Mouse (Mus musculus): Measurements from ENCODE around the gene Smarcc2. TPM values are rescaled to one million over a fixed set of nuclear protein-coding genes. Genes with fewer than 3 reads are reported as not detected.
A peak's percentile ranks its signal among the peaks of the same experiment; 100 is the strongest.

Smarcc2 gene
- polyA plus RNA-seq, 1 experiment, result 74.4 TPM

- WGBS, result 22% methylated on average over 28 of the region's 28 CpGs
- H3K27ac ChIP-seq (ENCODE audit: control insufficient read depth, insufficient read depth, low read depth, low read length, poor library complexity), result peak overlapping the region; percentile 59; the same call in 1 of the 2 replicates
- no peaks in the 10 kb centered on the region; the same call in 1 of the 2 replicates for H3K4me1 ChIP-seq (ENCODE audit: control insufficient read depth, insufficient read depth, low read length)
- TF ChIP-seq POLR2A (IDR thresholded peaks at IDR 0.05; ENCODE audit: borderline replicate concordance, control insufficient read depth, low read depth, low read length), result no peak
- no peak for TF ChIP-seq CTCF (IDR thresholded peaks at IDR 0.05; ENCODE audit: control insufficient read depth, insufficient read depth, low read length)
- peak overlapping the region; percentile 89 for H3K4me3 ChIP-seq (replicated peaks; ENCODE audit: control insufficient read depth, low read depth, low read length)
Observed at GRCm38 (mm10) chr10:128526366-128527356, 67.6 kb downstream of the Smarcc2 start.

- WGBS, result 75% methylated on average over 2 of the region's 2 CpGs
- H3K27ac ChIP-seq (ENCODE audit: control insufficient read depth, insufficient read depth, low read depth, low read length, poor library complexity), result peak overlapping the region; percentile 48; the same call in 1 of the 2 replicates
- peaks cover 2% of the 10 kb centered on the region for H3K4me1 ChIP-seq (ENCODE audit: control insufficient read depth, insufficient read depth, low read length)
- TF ChIP-seq CTCF (IDR thresholded peaks at IDR 0.05; ENCODE audit: control insufficient read depth, insufficient read depth, low read length), result no peak
- TF ChIP-seq POLR2A (IDR thresholded peaks at IDR 0.05; ENCODE audit: borderline replicate concordance, control insufficient read depth, low read depth, low read length), result no peak
- no peak overlapping the region for H3K4me3 ChIP-seq (replicated peaks; ENCODE audit: control insufficient read depth, low read depth, low read length)
Observed at GRCm38 (mm10) chr10:128535206-128535605, 76.2 kb downstream of the Smarcc2 start.

GRCm38 (mm10) chr10:128535624-128536265, 76.7 kb downstream of the Smarcc2 start:
- 23% methylated on average over 4 of the region's 4 CpGs for WGBS

GRCm38 (mm10) chr10:128536266-128536940, 77.4 kb downstream of the Smarcc2 start:
- H3K4me1 ChIP-seq (ENCODE audit: control insufficient read depth, insufficient read depth, low read length), result peaks cover 2% of the 10 kb centered on the region
- peak overlapping the region; percentile 59; the same call in 1 of the 2 replicates for H3K27ac ChIP-seq (ENCODE audit: control insufficient read depth, insufficient read depth, low read depth, low read length, poor library complexity)
- TF ChIP-seq POLR2A (IDR thresholded peaks at IDR 0.05; ENCODE audit: borderline replicate concordance, control insufficient read depth, low read depth, low read length), result no peak
- TF ChIP-seq CTCF (IDR thresholded peaks at IDR 0.05; ENCODE audit: control insufficient read depth, insufficient read depth, low read length), result peak; percentile 81
- peak overlapping the region; percentile 22 for H3K4me3 ChIP-seq (replicated peaks; ENCODE audit: control insufficient read depth, low read depth, low read length)
- 11% methylated on average over 18 of the region's 18 CpGs for WGBS

More at GRCm38 (mm10) chr10:128535624-128536265, 76.7 kb downstream of the Smarcc2 start:
- Histone ChIP-seq H3K4me3 (replicated peaks; ENCODE audit: control insufficient read depth, low read depth, low read length) (no peak overlapping the region), H3K4me1 (ENCODE audit: control insufficient read depth, insufficient read depth, low read length) (peaks cover 2% of the 10 kb centered on the region), H3K27ac (ENCODE audit: control insufficient read depth, insufficient read depth, low read depth, low read length, poor library complexity) (peak overlapping the region; percentile 59; the same call in 1 of the 2 replicates)
- TF ChIP-seq POLR2A (IDR thresholded peaks at IDR 0.05; ENCODE audit: borderline replicate concordance, control insufficient read depth, low read depth, low read length) (no peak), CTCF (IDR thresholded peaks at IDR 0.05; ENCODE audit: control insufficient read depth, insufficient read depth, low read length) (no peak)

GRCm38 (mm10) chr10:128538340-128538870, 79.4 kb downstream of the Smarcc2 start:
- no peak overlapping the region for H3K27ac ChIP-seq (ENCODE audit: control insufficient read depth, insufficient read depth, low read depth, low read length, poor library complexity)
- H3K4me1 ChIP-seq (ENCODE audit: control insufficient read depth, insufficient read depth, low read length), result peaks cover 2% of the 10 kb centered on the region
- TF ChIP-seq POLR2A (IDR thresholded peaks at IDR 0.05; ENCODE audit: borderline replicate concordance, control insufficient read depth, low read depth, low read length) (no peak), CTCF (IDR thresholded peaks at IDR 0.05; ENCODE audit: control insufficient read depth, insufficient read depth, low read length) (no peak)
- no peak overlapping the region for H3K4me3 ChIP-seq (replicated peaks; ENCODE audit: control insufficient read depth, low read depth, low read length)
- WGBS, result 75% methylated on average over 1 of the region's 1 CpGs

Other genes with a start within 250 kb of the Smarcc2 start
- 5.1 and 5.3 TPM in 2 replicates for gene Spryd4, start 247.4 kb upstream of the Smarcc2 start, polyA plus RNA-seq (2011; ENCODE audit: insufficient read depth, insufficient read length, low replicate concordance, missing spikeins)
- not detected in 2 replicates for gene Mip, start 233.4 kb upstream of the Smarcc2 start, polyA plus RNA-seq (2011; ENCODE audit: insufficient read depth, insufficient read length, low replicate concordance, missing spikeins)
- gene Timeless, start 227.2 kb upstream of the Smarcc2 start, polyA plus RNA-seq (2011; ENCODE audit: insufficient read depth, insufficient read length, low replicate concordance, missing spikeins), result 45.9 and 61.1 TPM in 2 replicates
- 3.2 and 4.4 TPM in 2 replicates for gene Apon, start 205.2 kb upstream of the Smarcc2 start, polyA plus RNA-seq (2011; ENCODE audit: insufficient read depth, insufficient read length, low replicate concordance, missing spikeins)
- gene Apof, start 190.6 kb upstream of the Smarcc2 start, polyA plus RNA-seq (2011; ENCODE audit: insufficient read depth, insufficient read length, low replicate concordance, missing spikeins), result 2.6 and 4.0 TPM in 2 replicates
- 32.7 and 54.1 TPM in 2 replicates for gene Stat2, start 188.7 kb upstream of the Smarcc2 start, polyA plus RNA-seq (2011; ENCODE audit: insufficient read depth, insufficient read length, low replicate concordance, missing spikeins)
- gene Il23a, start 160.5 kb upstream of the Smarcc2 start, polyA plus RNA-seq (2011; ENCODE audit: insufficient read depth, insufficient read length, low replicate concordance, missing spikeins), result 1.5 and 2.1 TPM in 2 replicates
- 20.1 and 32.1 TPM in 2 replicates for gene Pan2, start 155.9 kb upstream of the Smarcc2 start, polyA plus RNA-seq (2011; ENCODE audit: insufficient read depth, insufficient read length, low replicate concordance, missing spikeins)
- 31.1 and 52.5 TPM in 2 replicates for gene Cnpy2, start 136.8 kb upstream of the Smarcc2 start, polyA plus RNA-seq (2011; ENCODE audit: insufficient read depth, insufficient read length, low replicate concordance, missing spikeins)
- gene Cs, start 121.5 kb upstream of the Smarcc2 start, polyA plus RNA-seq (2011; ENCODE audit: insufficient read depth, insufficient read length, low replicate concordance, missing spikeins), result 61.9 and 64.4 TPM in 2 replicates
- 10.7 and 22.9 TPM in 2 replicates for gene Coq10a, start 90.3 kb upstream of the Smarcc2 start, polyA plus RNA-seq (2011; ENCODE audit: insufficient read depth, insufficient read length, low replicate concordance, missing spikeins)
- gene Ankrd52, start 82.1 kb upstream of the Smarcc2 start, polyA plus RNA-seq (2011; ENCODE audit: insufficient read depth, insufficient read length, low replicate concordance, missing spikeins), result 14.5 and 17.1 TPM in 2 replicates
- gene Slc39a5, start 58.0 kb upstream of the Smarcc2 start, polyA plus RNA-seq (2011; ENCODE audit: insufficient read depth, insufficient read length, low replicate concordance, missing spikeins), result not detected in 2 replicates
- gene Nabp2, start 47.8 kb upstream of the Smarcc2 start, polyA plus RNA-seq (2011; ENCODE audit: insufficient read depth, insufficient read length, low replicate concordance, missing spikeins), result 26.4 and 40.0 TPM in 2 replicates
- 8.5 and 17.3 TPM in 2 replicates for gene Rnf41, start 47.6 kb upstream of the Smarcc2 start, polyA plus RNA-seq (2011; ENCODE audit: insufficient read depth, insufficient read length, low replicate concordance, missing spikeins)
- gene Myl6, start 34.9 kb downstream of the Smarcc2 start, polyA plus RNA-seq (2011; ENCODE audit: insufficient read depth, insufficient read length, low replicate concordance, missing spikeins), result 1,368 and 2,050 TPM in 2 replicates
- 0.79 and 2.4 TPM in 2 replicates for gene Myl6b, start 39.4 kb downstream of the Smarcc2 start, polyA plus RNA-seq (2011; ENCODE audit: insufficient read depth, insufficient read length, low replicate concordance, missing spikeins)
- gene Esyt1, start 66.6 kb downstream of the Smarcc2 start, polyA plus RNA-seq (2011; ENCODE audit: insufficient read depth, insufficient read length, low replicate concordance, missing spikeins), result 26.2 and 36.1 TPM in 2 replicates
- 7.0 and 9.8 TPM in 2 replicates for gene Zc3h10, start 88.5 kb downstream of the Smarcc2 start, polyA plus RNA-seq (2011; ENCODE audit: insufficient read depth, insufficient read length, low replicate concordance, missing spikeins)
- 2,208 and 2,695 TPM in 2 replicates for gene Rpl41, start 90.1 kb downstream of the Smarcc2 start, polyA plus RNA-seq (2011; ENCODE audit: insufficient read depth, insufficient read length, low replicate concordance, missing spikeins)
- 80.3 and 116 TPM in 2 replicates for gene Pa2g4, start 106.7 kb downstream of the Smarcc2 start, polyA plus RNA-seq (2011; ENCODE audit: insufficient read depth, insufficient read length, low replicate concordance, missing spikeins)
- gene Erbb3, start 130.4 kb downstream of the Smarcc2 start, polyA plus RNA-seq (2011; ENCODE audit: insufficient read depth, insufficient read length, low replicate concordance, missing spikeins), result 0.59 and 0.75 TPM in 2 replicates
- 1,015 and 1,193 TPM in 2 replicates for gene Rps26, start 167.5 kb downstream of the Smarcc2 start, polyA plus RNA-seq (2011; ENCODE audit: insufficient read depth, insufficient read length, low replicate concordance, missing spikeins)
- gene Ikzf4, start 186.7 kb downstream of the Smarcc2 start, polyA plus RNA-seq (2011; ENCODE audit: insufficient read depth, insufficient read length, low replicate concordance, missing spikeins), result not detected in 2 replicates
- gene Suox, start 214.8 kb downstream of the Smarcc2 start, polyA plus RNA-seq (2011; ENCODE audit: insufficient read depth, insufficient read length, low replicate concordance, missing spikeins), result 10.8 and 11.6 TPM in 2 replicates
- 26.4 and 35.4 TPM in 2 replicates for gene Rab5b, start 237.0 kb downstream of the Smarcc2 start, polyA plus RNA-seq (2011; ENCODE audit: insufficient read depth, insufficient read length, low replicate concordance, missing spikeins)
- 1.4 TPM in 1 of 2 replicates, not detected in the other for gene Pmel, start 244.9 kb downstream of the Smarcc2 start, polyA plus RNA-seq (2011; ENCODE audit: insufficient read depth, insufficient read length, low replicate concordance, missing spikeins)
- 60.6 and 62.9 TPM in 2 replicates for gene Cdk2, start 245.8 kb downstream of the Smarcc2 start, polyA plus RNA-seq (2011; ENCODE audit: insufficient read depth, insufficient read length, low replicate concordance, missing spikeins)

All from bone marrow, adult 2 months (tissue).